Mouse (Mus musculus): Measurements from ENCODE around the gene Cdkal1. TPM values are rescaled to one million over a fixed set of nuclear protein-coding genes. Genes with fewer than 3 reads are reported as not detected.

Cdkal1 gene
- polyA plus RNA-seq, 2 experiments: 2.0 to 7.7 TPM

GRCm38 (mm10) chr13:29164845-29165524 is 690.5 kb downstream of the Cdkal1 start:
- Histone ChIP-seq H3K4me2 (ENCODE audit: low read depth) (no peak overlapping the region), H3K27ac (no peak overlapping the region), H3K4me3 (ENCODE audit: insufficient read depth in 1 of 2, low read depth in 2 of 2, low read length in 2 of 2) (no peak overlapping the region), H3K27me3 (ENCODE audit: control insufficient read depth, insufficient read depth, low read length) (no peaks in the 10 kb centered on the region), H3K36me3 (replicated peaks; ENCODE audit: control insufficient read depth, insufficient read depth, low read depth) (no peaks in the 10 kb centered on the region), H3K9me3 (ENCODE audit: control insufficient read depth, low read length) (no peaks in the 10 kb centered on the region), H3K9ac (replicated peaks) (no peak overlapping the region), H3K4me1 (replicated peaks; ENCODE audit: control insufficient read depth in 2 of 2, insufficient read depth in 2 of 2, low read length in 1 of 2) (no peaks in the 10 kb centered on the region)
- ATAC-seq (ENCODE audit: insufficient read depth) (no peak), DNase-seq (ENCODE audit: low read depth in 3 of 3, low spot score in 3 of 3) (no peak)
- no peak for TF ChIP-seq EP300 (IDR thresholded peaks at IDR 0.05; ENCODE audit: low read depth)
- TF ChIP-seq CTCF (IDR thresholded peaks at IDR 0.05; ENCODE audit: low read depth): no peak
- 53% methylated on average over 15 of the region's 15 CpGs for WGBS (ENCODE audit: insufficient replicate concordance)

GRCm38 (mm10) chr13:29162867-29163514 is 692.5 kb downstream of the Cdkal1 start:
- Histone ChIP-seq H3K4me2 (ENCODE audit: low read depth) (no peak overlapping the region), H3K9ac (replicated peaks) (no peak overlapping the region), H3K27me3 (ENCODE audit: control insufficient read depth, insufficient read depth, low read length) (no peaks in the 10 kb centered on the region), H3K27ac (no peak overlapping the region), H3K36me3 (replicated peaks; ENCODE audit: control insufficient read depth, insufficient read depth, low read depth) (no peaks in the 10 kb centered on the region), H3K4me3 (ENCODE audit: insufficient read depth in 1 of 2, low read depth in 2 of 2, low read length in 2 of 2) (no peak overlapping the region), H3K9me3 (ENCODE audit: control insufficient read depth, low read length) (no peaks in the 10 kb centered on the region), H3K4me1 (replicated peaks; ENCODE audit: control insufficient read depth in 2 of 2, insufficient read depth in 2 of 2, low read length in 1 of 2) (no peaks in the 10 kb centered on the region)
- 51% methylated on average over 2 of the region's 2 CpGs for WGBS (ENCODE audit: insufficient replicate concordance)
- no peak for ATAC-seq (ENCODE audit: insufficient read depth)
- TF ChIP-seq EP300 (IDR thresholded peaks at IDR 0.05; ENCODE audit: low read depth) (no peak), CTCF (IDR thresholded peaks at IDR 0.05; ENCODE audit: low read depth) (no peak)
- DNase-seq (ENCODE audit: low read depth in 3 of 3, low spot score in 3 of 3): no peak

- TF ChIP-seq CTCF (IDR thresholded peaks at IDR 0.05; ENCODE audit: low read depth) (no peak), EP300 (IDR thresholded peaks at IDR 0.05; ENCODE audit: low read depth) (no peak)
- no peak overlapping the region for H3K4me2 ChIP-seq (ENCODE audit: low read depth)
- no peak overlapping the region for H3K27ac ChIP-seq
- H3K4me1 ChIP-seq (replicated peaks; ENCODE audit: control insufficient read depth in 2 of 2, insufficient read depth in 2 of 2, low read length in 1 of 2): no peaks in the 10 kb centered on the region
- no peaks in the 10 kb centered on the region for H3K36me3 ChIP-seq (replicated peaks; ENCODE audit: control insufficient read depth, insufficient read depth, low read depth)
- DNase-seq (ENCODE audit: low read depth in 3 of 3, low spot score in 3 of 3) (no peak), ATAC-seq (ENCODE audit: insufficient read depth) (no peak)
- H3K27me3 ChIP-seq (ENCODE audit: control insufficient read depth, insufficient read depth, low read length): no peaks in the 10 kb centered on the region
- no peak overlapping the region for H3K4me3 ChIP-seq (ENCODE audit: insufficient read depth in 1 of 2, low read depth in 2 of 2, low read length in 2 of 2)
- no peak overlapping the region for H3K9ac ChIP-seq (replicated peaks)
- 49% methylated on average over 3 of the region's 3 CpGs for WGBS (ENCODE audit: insufficient replicate concordance)
- H3K9me3 ChIP-seq (ENCODE audit: control insufficient read depth, low read length): no peaks in the 10 kb centered on the region
These were observed 693.0 kb downstream of the Cdkal1 start for GRCm38 (mm10) chr13:29162444-29162843.

- Histone ChIP-seq H3K9me3 (ENCODE audit: control insufficient read depth, low read length) (no peaks in the 10 kb centered on the region), H3K4me3 (ENCODE audit: insufficient read depth in 1 of 2, low read depth in 2 of 2, low read length in 2 of 2) (no peak overlapping the region), H3K4me1 (replicated peaks; ENCODE audit: control insufficient read depth in 2 of 2, insufficient read depth in 2 of 2, low read length in 1 of 2) (no peaks in the 10 kb centered on the region), H3K27ac (no peak overlapping the region), H3K27me3 (ENCODE audit: control insufficient read depth, insufficient read depth, low read length) (no peaks in the 10 kb centered on the region), H3K4me2 (ENCODE audit: low read depth) (no peak overlapping the region), H3K36me3 (replicated peaks; ENCODE audit: control insufficient read depth, insufficient read depth, low read depth) (no peaks in the 10 kb centered on the region), H3K9ac (replicated peaks) (no peak overlapping the region)
- TF ChIP-seq EP300 (IDR thresholded peaks at IDR 0.05; ENCODE audit: low read depth): no peak
- TF ChIP-seq CTCF (IDR thresholded peaks at IDR 0.05; ENCODE audit: low read depth): no peak
- ATAC-seq (ENCODE audit: insufficient read depth) (no peak), DNase-seq (ENCODE audit: low read depth in 3 of 3, low spot score in 3 of 3) (no peak)
- 54% methylated on average over 3 of the region's 3 CpGs for WGBS (ENCODE audit: insufficient replicate concordance)
These were observed 694.0 kb downstream of the Cdkal1 start for GRCm38 (mm10) chr13:29161436-29161835.

- Histone ChIP-seq H3K4me1 (replicated peaks; ENCODE audit: control insufficient read depth in 2 of 2, insufficient read depth in 2 of 2, low read length in 1 of 2) (no peaks in the 10 kb centered on the region), H3K9me3 (ENCODE audit: control insufficient read depth, low read length) (no peaks in the 10 kb centered on the region), H3K36me3 (replicated peaks; ENCODE audit: control insufficient read depth, insufficient read depth, low read depth) (no peaks in the 10 kb centered on the region), H3K9ac (replicated peaks) (no peak overlapping the region), H3K27ac (no peak overlapping the region), H3K4me3 (ENCODE audit: insufficient read depth in 1 of 2, low read depth in 2 of 2, low read length in 2 of 2) (no peak overlapping the region), H3K27me3 (ENCODE audit: control insufficient read depth, insufficient read depth, low read length) (no peaks in the 10 kb centered on the region), H3K4me2 (ENCODE audit: low read depth) (no peak overlapping the region)
- TF ChIP-seq CTCF (IDR thresholded peaks at IDR 0.05; ENCODE audit: low read depth): no peak
- no peak for TF ChIP-seq EP300 (IDR thresholded peaks at IDR 0.05; ENCODE audit: low read depth)
- ATAC-seq (ENCODE audit: insufficient read depth): no peak
- 20% methylated on average over 4 of the region's 4 CpGs for WGBS (ENCODE audit: insufficient replicate concordance)
- DNase-seq (ENCODE audit: low read depth in 3 of 3, low spot score in 3 of 3): no peak
These were observed 698.8 kb downstream of the Cdkal1 start for GRCm38 (mm10) chr13:29156703-29157102.

Measured in liver, embryonic 14.5 days (tissue).